Mouse (Mus musculus) limb, embryonic 13.5 days (tissue): ENCODE measurements at regions not wholly inside any gene's neighbourhood (a gene's known extent, or its start where the extent isn't known, plus 50 kb on each side); places are given as distances from the start of the nearest gene placed in this dataset.

Experiments used
- ATAC-seq: fragments of 200-750 bp; cut with Nextera tagmentation; 2 replicates; pipeline ENCODE4 v1.8.0; 2017; ENCODE audit warnings: low read depth, moderate number of reproducible peaks, moderate TSS enrichment; ENCODE audit not compliant: low FRiP score
- H3K27ac ChIP-seq: fragments of 300-500 bp; sonication (generic); 2 replicates; pipeline ENCODE4 v1.5.1; 2015; ENCODE audit warnings: inconsistent platforms, mild to moderate bottlenecking, moderate library complexity
- H3K27me3 ChIP-seq: fragments of 300-500 bp; sonication (generic); 2 replicates; pipeline ENCODE4 v1.6.1; 2015; ENCODE audit warnings: mild to moderate bottlenecking, inconsistent platforms
- H3K36me3 ChIP-seq: fragments of 300-500 bp; sonication (generic); 2 replicates; pipeline ENCODE4 v1.6.1; 2015; ENCODE audit warnings: inconsistent platforms, mild to moderate bottlenecking, moderate library complexity
- H3K4me1 ChIP-seq: fragments of 300-500 bp; sonication (generic); 2 replicates; pipeline ENCODE4 v1.6.1; 2015; ENCODE audit warnings: inconsistent platforms
- H3K4me2 ChIP-seq: fragments of 300-500 bp; sonication (generic); replicated peaks from 2 replicates; pipeline ENCODE4 v1.6.1; 2015; ENCODE audit warnings: inconsistent platforms, mild to moderate bottlenecking, moderate library complexity
- H3K4me3 ChIP-seq: fragments of 300-500 bp; sonication (generic); 2 replicates; pipeline ENCODE4 v1.5.1; 2015; ENCODE audit warnings: moderate library complexity, mild to moderate bottlenecking, inconsistent platforms
- H3K9ac ChIP-seq: fragments of 300-500 bp; sonication (generic); 2 replicates; pipeline ENCODE4 v1.6.1; 2015; ENCODE audit warnings: mild to moderate bottlenecking, inconsistent platforms
- H3K9me3 ChIP-seq: fragments of 300-500 bp; sonication (generic); 2 replicates; pipeline ENCODE4 v1.6.1; 2016; ENCODE audit warnings: inconsistent platforms
- WGBS: fragments of 180-500 bp; shearing (Covaris S2); methylation state at CpG from one replicate; pipeline ENCODE4 v1.1.7; 2015; 5-methylcytosine and 5-hydroxymethylcytosine counted together

DNA sequence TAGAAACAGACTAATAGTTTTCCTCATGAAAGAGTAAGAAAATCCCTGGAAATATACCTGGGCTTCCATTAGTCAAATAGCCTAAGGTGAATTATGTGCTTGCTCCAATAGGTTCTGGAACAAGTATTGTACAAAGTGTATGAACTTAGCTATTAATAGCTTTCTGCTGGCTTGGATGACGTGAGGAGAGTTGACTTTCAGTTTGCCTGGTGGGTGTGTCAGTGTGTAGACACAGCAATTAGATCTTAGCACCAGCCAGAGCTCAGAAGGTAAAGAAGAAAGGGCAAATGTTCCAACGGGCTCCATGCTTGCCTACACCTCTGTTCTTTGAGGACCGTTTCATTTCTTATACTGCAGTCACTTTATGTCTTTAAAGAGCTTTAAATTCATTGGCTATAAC is 654.8 kb upstream of the Mef2c start:
- H3K27ac ChIP-seq, result no peak overlapping the region
- H3K4me3 ChIP-seq, result no peak overlapping the region
- no peaks in the 10 kb centered on the region for H3K36me3 ChIP-seq
- no peak overlapping the region for H3K4me2 ChIP-seq
- H3K9ac ChIP-seq, result no peak overlapping the region
- H3K4me1 ChIP-seq, result no peaks in the 10 kb centered on the region
- H3K9me3 ChIP-seq, result no peaks in the 10 kb centered on the region
- no peak for ATAC-seq
- H3K27me3 ChIP-seq, result no peaks in the 10 kb centered on the region
- 42% methylated on average over 3 of the region's 3 CpGs for WGBS

DNA sequence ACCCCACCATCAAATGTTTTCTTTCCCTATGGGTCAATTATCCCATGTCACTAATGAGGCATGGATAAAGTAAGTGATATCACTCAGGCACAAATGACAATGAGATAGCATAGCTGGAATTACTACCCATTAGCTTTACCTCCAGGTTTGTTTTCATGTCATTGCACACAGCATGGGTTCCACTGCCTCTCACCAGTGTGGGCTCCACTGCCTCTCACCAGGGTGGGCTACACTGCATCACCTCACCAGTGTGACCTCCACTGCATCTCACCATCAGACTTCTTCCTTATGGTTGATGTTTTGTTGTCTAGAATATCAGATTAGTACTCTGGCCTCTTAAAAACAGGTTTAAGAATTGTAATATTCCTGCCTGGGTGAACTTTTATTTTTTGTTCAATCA is 634.0 kb upstream of the Mef2c start:
- no peak overlapping the region for H3K27ac ChIP-seq
- H3K27me3 ChIP-seq, result no peaks in the 10 kb centered on the region
- H3K36me3 ChIP-seq, result no peaks in the 10 kb centered on the region
- no peak for ATAC-seq
- no peaks in the 10 kb centered on the region for H3K9me3 ChIP-seq
- H3K4me1 ChIP-seq, result no peaks in the 10 kb centered on the region
- no peak overlapping the region for H3K4me2 ChIP-seq
- no peak overlapping the region for H3K4me3 ChIP-seq
- H3K9ac ChIP-seq, result no peak overlapping the region

DNA sequence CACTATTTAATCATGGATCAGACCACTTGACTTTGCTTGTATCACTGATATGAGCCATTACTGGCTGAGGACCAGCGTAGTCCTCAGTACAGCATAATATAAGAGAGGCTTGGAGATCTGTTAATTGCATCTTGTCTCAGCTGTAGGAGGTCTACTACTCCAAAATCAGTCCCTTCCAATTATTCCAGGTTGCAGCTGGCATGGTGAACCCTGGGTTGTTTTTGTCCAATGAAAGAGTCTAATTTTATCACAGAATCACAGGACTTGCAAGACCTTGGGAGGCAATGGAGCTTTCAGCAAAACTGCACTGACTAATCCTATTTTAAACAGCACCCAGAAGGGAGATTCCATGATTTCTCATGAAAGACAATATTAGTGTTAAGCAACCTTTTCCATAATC is 629.7 kb upstream of the Mef2c start:
- no peaks in the 10 kb centered on the region for H3K27me3 ChIP-seq
- no peak overlapping the region for H3K27ac ChIP-seq
- ATAC-seq, result no peak
- WGBS, result 87% methylated on average over 1 of the region's 1 CpGs
- H3K9ac ChIP-seq, result no peak overlapping the region
- H3K4me1 ChIP-seq, result no peaks in the 10 kb centered on the region
- H3K9me3 ChIP-seq, result no peaks in the 10 kb centered on the region
- no peaks in the 10 kb centered on the region for H3K36me3 ChIP-seq
- H3K4me3 ChIP-seq, result no peak overlapping the region
- no peak overlapping the region for H3K4me2 ChIP-seq

DNA sequence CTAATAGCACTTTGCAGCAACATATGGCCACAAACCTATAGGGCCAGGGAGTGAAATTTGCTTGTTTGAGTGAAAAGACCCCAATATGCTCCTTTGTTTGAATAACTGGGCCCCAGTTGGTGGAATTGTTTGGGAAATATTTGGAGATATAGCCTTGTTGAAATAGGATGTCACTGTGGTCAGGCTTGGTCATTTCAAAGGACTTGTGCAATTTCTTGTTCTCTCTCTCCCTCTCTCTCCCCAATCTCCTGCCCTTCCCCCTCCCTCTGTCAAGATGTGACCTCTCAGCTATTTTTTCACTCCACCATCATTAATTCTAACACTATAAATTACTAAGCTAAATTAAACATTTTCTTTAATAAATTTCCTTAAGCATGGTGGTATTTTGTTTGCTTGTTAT is 620.5 kb upstream of the Mef2c start:
- no peaks in the 10 kb centered on the region for H3K36me3 ChIP-seq
- ATAC-seq, result no peak
- no peaks in the 10 kb centered on the region for H3K4me1 ChIP-seq
- H3K4me2 ChIP-seq, result no peak overlapping the region
- H3K9me3 ChIP-seq, result no peaks in the 10 kb centered on the region
- no peak overlapping the region for H3K27ac ChIP-seq
- H3K4me3 ChIP-seq, result no peak overlapping the region
- no peaks in the 10 kb centered on the region for H3K27me3 ChIP-seq
- no peak overlapping the region for H3K9ac ChIP-seq

DNA sequence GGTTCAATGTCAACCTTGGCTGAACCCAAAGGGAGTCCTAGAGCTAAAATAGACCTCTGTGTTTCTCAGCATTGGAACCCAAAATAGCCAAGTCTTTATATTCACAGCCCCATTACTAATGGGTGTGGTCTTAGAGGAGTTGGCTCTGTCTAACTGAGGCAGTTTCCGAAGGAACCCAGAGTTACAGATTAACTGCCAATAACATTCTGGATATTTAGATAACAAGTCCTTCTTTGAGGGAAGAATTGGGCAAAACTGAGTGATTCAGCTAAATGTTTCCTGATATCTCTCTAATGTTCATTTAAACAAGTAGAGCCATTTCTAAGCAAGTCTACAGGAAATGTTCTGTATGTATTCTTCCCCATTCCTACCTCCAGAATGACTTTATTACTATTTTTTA is 615.1 kb upstream of the Mef2c start:
- Histone ChIP-seq H3K9me3 (no peaks in the 10 kb centered on the region), H3K4me1 (no peaks in the 10 kb centered on the region), H3K4me2 (no peak overlapping the region), H3K9ac (no peak overlapping the region), H3K27me3 (no peaks in the 10 kb centered on the region), H3K27ac (no peak overlapping the region), H3K4me3 (no peak overlapping the region), H3K36me3 (no peaks in the 10 kb centered on the region)
- no peak for ATAC-seq
- WGBS, result 94% methylated on average over 1 of the region's 1 CpGs

DNA sequence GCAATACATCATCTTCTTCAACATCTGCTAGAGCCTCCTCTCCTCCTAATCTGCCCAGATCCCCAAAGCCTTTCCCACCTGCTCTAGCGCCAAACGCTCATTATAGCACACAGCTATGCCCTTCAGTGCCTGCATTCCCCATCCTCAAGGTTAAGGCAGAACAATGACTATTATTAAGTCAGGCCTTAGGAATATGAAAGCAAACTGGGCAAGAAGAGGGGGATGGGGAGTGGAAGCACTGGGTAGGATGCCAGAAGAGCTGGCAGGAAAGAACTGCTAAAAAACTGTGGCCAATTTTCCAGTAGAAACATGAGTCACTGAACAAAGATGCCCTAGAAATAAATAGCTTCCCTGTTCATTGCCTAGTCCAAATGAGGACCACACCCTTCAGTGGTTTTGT is 611.1 kb upstream of the Mef2c start:
- no peak for ATAC-seq
- no peak overlapping the region for H3K9ac ChIP-seq
- no peak overlapping the region for H3K4me2 ChIP-seq
- no peak overlapping the region for H3K4me3 ChIP-seq
- no peaks in the 10 kb centered on the region for H3K27me3 ChIP-seq
- H3K36me3 ChIP-seq, result no peaks in the 10 kb centered on the region
- no peaks in the 10 kb centered on the region for H3K9me3 ChIP-seq
- no peaks in the 10 kb centered on the region for H3K4me1 ChIP-seq
- no peak overlapping the region for H3K27ac ChIP-seq
- WGBS, result 55% methylated on average over 2 of the region's 2 CpGs

DNA sequence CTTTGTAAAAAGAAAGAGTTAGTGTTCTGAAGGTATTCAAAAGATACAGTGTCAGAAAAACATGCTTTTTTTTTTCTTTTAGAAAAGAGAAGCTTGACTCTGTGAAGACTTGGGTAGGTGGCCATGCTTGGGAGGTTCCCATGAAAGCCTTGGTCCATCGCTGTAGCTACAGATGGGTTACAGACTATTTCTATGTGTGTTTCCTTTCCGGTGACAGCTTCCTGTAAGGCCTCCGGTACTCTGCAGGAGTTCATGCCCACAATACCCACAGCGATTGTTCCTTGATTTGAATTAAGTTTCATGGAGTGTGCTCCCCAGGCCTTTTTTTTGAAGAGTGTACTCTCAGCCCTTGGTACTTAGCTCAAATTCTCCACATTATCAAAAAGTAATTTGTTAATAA is 604.1 kb upstream of the Mef2c start:
- WGBS, result 80% methylated on average over 4 of the region's 4 CpGs
- H3K27ac ChIP-seq, result no peak overlapping the region
- no peaks in the 10 kb centered on the region for H3K4me1 ChIP-seq
- H3K27me3 ChIP-seq, result no peaks in the 10 kb centered on the region
- H3K4me3 ChIP-seq, result no peak overlapping the region
- H3K9ac ChIP-seq, result no peak overlapping the region
- H3K36me3 ChIP-seq, result no peaks in the 10 kb centered on the region
- H3K4me2 ChIP-seq, result no peak overlapping the region
- H3K9me3 ChIP-seq, result no peaks in the 10 kb centered on the region
- ATAC-seq, result no peak

DNA sequence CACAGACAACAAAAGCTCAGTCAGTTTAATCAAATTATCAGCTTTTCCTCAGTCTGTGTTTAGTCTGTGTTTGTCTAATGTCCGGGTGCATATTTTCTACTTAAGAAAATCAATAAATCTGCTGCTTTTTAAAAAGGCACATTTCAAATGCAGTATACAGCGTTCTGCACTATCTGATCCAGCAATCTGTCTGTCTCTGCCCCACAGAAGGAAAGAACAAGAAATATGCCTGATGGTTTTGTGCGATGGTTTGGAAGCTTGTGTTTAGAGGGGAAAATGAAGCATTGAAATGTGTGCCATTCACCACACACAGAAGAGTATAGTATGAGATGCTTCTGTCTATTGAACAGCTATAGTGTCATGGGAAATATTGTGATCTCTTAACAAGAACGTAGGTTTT is 601.7 kb upstream of the Mef2c start:
- ATAC-seq, result no peak
- Histone ChIP-seq H3K4me1 (no peaks in the 10 kb centered on the region), H3K4me2 (no peak overlapping the region), H3K36me3 (no peaks in the 10 kb centered on the region), H3K27me3 (no peaks in the 10 kb centered on the region), H3K27ac (no peak overlapping the region), H3K9ac (no peak overlapping the region), H3K9me3 (no peaks in the 10 kb centered on the region), H3K4me3 (no peak overlapping the region)
- WGBS, result 90% methylated on average over 4 of the region's 4 CpGs

DNA sequence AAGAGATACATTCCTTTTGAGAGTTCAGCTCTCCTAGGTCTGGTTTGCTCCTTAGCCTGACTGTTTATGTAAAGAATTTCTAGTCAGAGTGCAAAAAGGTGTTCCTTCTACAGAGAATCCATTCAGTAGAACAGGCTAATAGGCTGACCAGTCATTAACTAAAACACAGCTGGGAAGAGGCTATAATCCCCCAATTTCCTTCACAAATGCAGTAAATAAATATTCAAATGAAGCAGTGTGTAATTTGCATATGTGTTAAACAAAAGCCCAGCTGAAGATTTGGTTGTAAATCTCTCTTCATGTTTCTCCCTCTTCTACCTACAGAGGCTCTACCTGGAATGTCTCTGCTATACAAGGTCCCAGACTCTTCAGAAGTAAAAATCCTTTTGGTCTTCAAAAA is 600.2 kb upstream of the Mef2c start:
- H3K27me3 ChIP-seq, result no peaks in the 10 kb centered on the region
- no peak for ATAC-seq
- H3K9ac ChIP-seq, result no peak overlapping the region
- no peak overlapping the region for H3K27ac ChIP-seq
- no peaks in the 10 kb centered on the region for H3K4me1 ChIP-seq
- no peaks in the 10 kb centered on the region for H3K9me3 ChIP-seq
- H3K36me3 ChIP-seq, result no peaks in the 10 kb centered on the region
- H3K4me3 ChIP-seq, result no peak overlapping the region
- no peak overlapping the region for H3K4me2 ChIP-seq

DNA sequence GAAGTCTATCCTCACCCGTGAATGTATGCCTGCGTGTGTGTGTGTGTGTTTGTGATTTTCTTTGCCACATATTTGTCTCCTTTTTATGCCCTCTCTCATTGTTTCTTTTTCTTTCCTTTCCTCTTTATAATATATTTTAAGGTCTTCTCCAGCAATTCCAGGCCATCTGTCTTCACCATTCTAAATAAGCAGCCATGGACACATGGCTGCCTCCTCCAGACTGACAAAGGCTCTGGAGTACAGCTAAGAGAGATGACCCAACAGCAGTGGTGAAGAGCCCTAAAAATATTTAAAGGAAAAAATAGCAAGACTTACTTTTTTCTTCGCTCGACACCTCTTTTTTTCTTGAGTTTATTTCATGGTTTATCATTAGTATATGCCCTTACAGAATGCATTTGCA is 596.1 kb upstream of the Mef2c start:
- Histone ChIP-seq H3K9ac (no peak overlapping the region), H3K36me3 (no peaks in the 10 kb centered on the region), H3K4me2 (no peak overlapping the region), H3K4me3 (no peak overlapping the region), H3K27me3 (no peaks in the 10 kb centered on the region), H3K4me1 (no peaks in the 10 kb centered on the region), H3K9me3 (no peaks in the 10 kb centered on the region), H3K27ac (no peak overlapping the region)
- no peak for ATAC-seq
- 84% methylated on average over 4 of the region's 4 CpGs for WGBS

DNA sequence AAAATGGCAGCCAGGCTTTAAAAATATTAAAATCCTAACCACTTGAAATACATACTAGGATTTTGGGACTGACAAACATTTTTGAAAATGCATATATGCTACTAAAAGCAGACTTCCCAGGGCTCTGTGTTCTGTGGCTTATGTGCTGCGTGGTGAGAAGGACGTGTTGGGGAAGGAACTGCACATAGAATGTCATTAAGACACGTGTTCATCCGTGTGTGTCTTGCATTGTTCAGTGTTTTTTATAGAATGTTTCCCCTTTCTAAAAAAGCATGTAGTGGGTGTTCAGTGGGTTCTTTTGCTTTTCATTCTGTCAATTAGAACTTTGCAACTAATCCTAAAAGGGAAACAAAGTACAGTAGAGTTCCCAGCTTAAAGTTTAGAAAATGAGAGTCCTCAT is 594.7 kb upstream of the Mef2c start:
- Histone ChIP-seq H3K27ac (no peak overlapping the region), H3K4me2 (no peak overlapping the region), H3K9me3 (no peaks in the 10 kb centered on the region), H3K27me3 (no peaks in the 10 kb centered on the region), H3K36me3 (no peaks in the 10 kb centered on the region), H3K9ac (no peak overlapping the region), H3K4me3 (no peak overlapping the region), H3K4me1 (no peaks in the 10 kb centered on the region)
- 88% methylated on average over 4 of the region's 4 CpGs for WGBS
- no peak for ATAC-seq

DNA sequence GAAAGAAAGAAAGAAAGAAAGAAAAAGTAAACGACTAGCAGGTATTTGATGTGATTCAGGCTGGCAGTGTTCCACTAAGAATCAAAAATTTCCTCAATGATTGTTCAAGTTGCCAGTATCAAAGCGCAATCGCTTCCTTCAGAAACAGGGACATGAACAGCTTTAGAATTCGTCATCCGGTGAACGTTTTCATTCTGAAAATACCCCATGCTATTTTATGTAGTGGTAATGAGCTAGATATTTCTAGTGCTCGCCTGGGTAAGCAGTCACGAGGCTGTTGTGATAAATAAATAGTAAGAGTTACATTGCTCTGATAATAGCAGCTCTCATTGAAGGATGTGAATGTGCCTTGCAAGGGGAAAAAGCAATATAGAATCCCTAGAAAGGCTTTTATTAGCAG is 591.0 kb upstream of the Mef2c start:
- H3K27ac ChIP-seq, result no peak overlapping the region
- H3K9ac ChIP-seq, result no peak overlapping the region
- no peak overlapping the region for H3K4me3 ChIP-seq
- no peak for ATAC-seq
- no peaks in the 10 kb centered on the region for H3K27me3 ChIP-seq
- no peaks in the 10 kb centered on the region for H3K4me1 ChIP-seq
- WGBS, result 68% methylated on average over 8 of the region's 8 CpGs
- no peak overlapping the region for H3K4me2 ChIP-seq
- H3K36me3 ChIP-seq, result no peaks in the 10 kb centered on the region
- H3K9me3 ChIP-seq, result no peaks in the 10 kb centered on the region

DNA sequence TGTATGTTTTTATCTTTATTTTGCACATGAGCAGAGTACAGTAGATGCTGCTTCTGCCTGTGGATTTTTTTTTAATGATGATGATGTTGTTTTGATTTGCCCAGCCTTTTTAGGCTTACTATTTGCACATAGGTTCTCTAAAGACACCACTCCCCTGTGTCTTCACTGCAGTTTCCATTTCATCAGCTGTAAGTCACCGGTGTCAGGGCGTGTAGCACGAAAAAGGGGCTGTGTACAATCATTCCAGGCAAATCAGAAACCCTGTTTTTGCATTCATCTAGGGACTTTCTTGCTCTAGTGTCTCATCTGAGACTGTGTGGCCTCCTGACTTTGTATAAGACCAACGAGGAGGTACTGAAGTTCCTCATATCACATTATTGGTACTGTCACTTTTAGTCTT is 588.6 kb upstream of the Mef2c start:
- no peak overlapping the region for H3K9ac ChIP-seq
- H3K4me1 ChIP-seq, result no peaks in the 10 kb centered on the region
- H3K4me2 ChIP-seq, result no peak overlapping the region
- H3K36me3 ChIP-seq, result no peaks in the 10 kb centered on the region
- no peaks in the 10 kb centered on the region for H3K9me3 ChIP-seq
- no peaks in the 10 kb centered on the region for H3K27me3 ChIP-seq
- H3K27ac ChIP-seq, result no peak overlapping the region
- WGBS, result 88% methylated on average over 4 of the region's 4 CpGs
- no peak for ATAC-seq
- no peak overlapping the region for H3K4me3 ChIP-seq

DNA sequence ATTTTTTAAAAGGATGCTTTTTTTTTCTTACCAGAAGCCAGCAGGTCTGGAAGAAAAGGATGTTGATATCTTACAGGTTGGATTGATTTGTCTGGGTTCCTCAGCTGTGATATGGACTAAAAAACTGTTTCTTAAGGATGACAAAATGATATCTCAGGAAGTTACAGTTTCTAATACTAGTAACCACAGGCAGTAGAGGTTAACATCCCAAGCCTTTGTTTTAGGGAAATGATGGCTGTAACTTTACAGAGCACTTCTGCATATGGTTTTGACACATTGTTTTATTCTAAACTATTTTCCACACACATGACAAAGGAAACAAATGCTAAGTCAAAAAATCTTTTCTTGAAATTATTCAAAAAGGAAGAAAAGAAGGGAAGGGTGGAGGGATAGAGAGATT is 573.8 kb upstream of the Mef2c start:
- no peaks in the 10 kb centered on the region for H3K36me3 ChIP-seq
- H3K9me3 ChIP-seq, result no peaks in the 10 kb centered on the region
- no peak for ATAC-seq
- H3K4me1 ChIP-seq, result no peaks in the 10 kb centered on the region
- no peak overlapping the region for H3K4me3 ChIP-seq
- H3K9ac ChIP-seq, result no peak overlapping the region
- H3K27ac ChIP-seq, result no peak overlapping the region
- no peaks in the 10 kb centered on the region for H3K27me3 ChIP-seq
- H3K4me2 ChIP-seq, result no peak overlapping the region
